Mouse (Mus musculus): ENCODE results near the gene Cpt1a.

DNA sequence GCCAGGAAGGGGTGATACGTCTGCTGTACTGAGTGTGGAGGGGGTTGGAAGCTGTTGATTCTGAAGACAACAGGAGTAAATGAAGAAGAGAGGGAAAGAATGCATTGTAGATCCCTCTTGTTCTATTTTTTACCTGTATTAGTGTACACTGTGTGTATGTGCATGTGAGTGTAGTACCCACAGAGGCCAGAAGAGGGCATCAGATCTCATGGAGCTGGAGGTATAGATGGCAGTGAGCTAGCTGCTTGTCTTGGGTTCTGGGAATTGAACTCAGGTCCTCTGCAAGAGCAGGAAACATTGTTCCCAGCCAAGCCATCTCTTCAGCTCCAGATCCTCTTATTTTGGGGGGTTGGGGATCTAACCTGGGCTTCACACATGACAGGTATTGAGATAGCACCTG lies 25.6 kb downstream of the Cpt1a start:
- no peak for TF ChIP-seq MYOD1 (IDR thresholded peaks at IDR 0.05; ENCODE audit: control insufficient read depth in 1 of 3, insufficient read length in 2 of 3, low read depth in 2 of 3)
- TF ChIP-seq E2F4 (IDR thresholded peaks at IDR 0.05; ENCODE audit: insufficient read depth), result no peak
- TF ChIP-seq MYOG (IDR thresholded peaks at IDR 0.05; ENCODE audit: control insufficient read depth in 1 of 3, insufficient read depth in 1 of 3, insufficient read length in 2 of 3, low read depth in 2 of 3), result no peak
- TF ChIP-seq POLR2A (IDR thresholded peaks at IDR 0.05; ENCODE audit: insufficient read length, low read depth), result no peak
- TF ChIP-seq REST (IDR thresholded peaks at IDR 0.05; ENCODE audit: insufficient read depth, insufficient read length), result no peak
- no peak for TF ChIP-seq USF1 (IDR thresholded peaks at IDR 0.05; ENCODE audit: low read depth)
- no peak for TF ChIP-seq TCF3 (IDR thresholded peaks at IDR 0.05; ENCODE audit: insufficient read length, low read depth)
- TF ChIP-seq MAX (IDR thresholded peaks at IDR 0.05; ENCODE audit: low read depth), result no peak
- no peak for TF ChIP-seq CEBPB (IDR thresholded peaks at IDR 0.05; ENCODE audit: insufficient read depth, poor library complexity, severe bottlenecking)

Data from myocyte (in vitro differentiated cells).